Mouse (Mus musculus): ENCODE data around the gene Pcyox1. TPM values are rescaled to one million over a fixed set of nuclear protein-coding genes. Genes with fewer than 3 reads are reported as not detected.

The Pcyox1 gene
- polyA plus RNA-seq, 1 experiment: 0.46 TPM

DNA sequence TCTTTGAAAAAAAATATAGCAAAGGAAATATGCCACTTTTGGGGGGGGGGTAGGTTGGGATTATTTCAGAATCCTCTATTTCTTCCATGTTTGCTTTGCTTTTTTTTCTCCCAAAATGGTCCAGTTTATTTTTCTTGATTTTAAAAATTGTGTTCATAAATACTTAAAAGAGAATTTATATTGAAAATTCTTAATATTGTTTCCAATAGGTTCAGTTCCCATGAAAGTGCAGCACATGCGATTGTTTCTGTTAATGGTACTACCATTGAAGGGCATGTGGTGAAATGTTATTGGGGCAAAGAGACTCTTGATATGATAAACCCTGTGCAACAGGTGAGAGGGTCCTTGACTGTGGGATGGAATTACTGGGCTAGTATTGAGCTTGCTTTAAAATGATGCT, 29.4 kb upstream of the Pcyox1 start, which contains the start of gene Gm44790:
Gene Gm44790, plus strand, starts transcription at position 301 of the 400 bp plus-strand sequence.
- no peak within 1 kb of the TSS for H3K4me3 ChIP-seq (replicated peaks)
- TF ChIP-seq TAL1 (IDR thresholded peaks at IDR 0.05; ENCODE audit: low read length) (no peak), GATA1 (IDR thresholded peaks at IDR 0.05; ENCODE audit: low read length) (no peak)
- peaks cover 59% of the 10 kb centered on the region for H3K36me3 ChIP-seq (ENCODE audit: control insufficient read depth)
- H3K27me3 ChIP-seq (ENCODE audit: control insufficient read depth): no peaks in the 10 kb centered on the region
- H3K4me1 ChIP-seq (ENCODE audit: control insufficient read depth): no peaks in the 10 kb centered on the region
- H3K9me3 ChIP-seq (ENCODE audit: control insufficient read depth, low read length): no peaks in the 10 kb centered on the region

DNA sequence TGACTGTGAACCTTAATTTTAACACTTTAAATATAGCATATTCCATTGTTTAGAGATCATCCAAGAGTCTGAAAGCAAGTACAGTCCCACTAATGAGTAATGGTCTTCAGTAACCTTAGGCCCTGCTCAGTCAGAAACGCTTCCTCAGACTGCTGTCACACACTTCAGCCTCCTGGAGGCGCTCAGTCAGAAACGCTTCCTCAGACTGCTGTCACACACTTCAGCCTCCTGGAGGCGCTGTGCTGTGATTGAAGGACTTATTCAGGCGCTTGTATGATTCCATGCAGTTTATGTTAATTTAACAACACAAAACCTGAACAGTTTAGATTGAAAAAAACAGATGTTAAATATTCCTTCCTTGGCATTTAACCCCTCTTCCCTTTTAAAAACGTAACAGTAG, 23.5 kb upstream of the Pcyox1 start:
- no peak for TF ChIP-seq TAL1 (IDR thresholded peaks at IDR 0.05; ENCODE audit: low read length)
- no peak for TF ChIP-seq GATA1 (IDR thresholded peaks at IDR 0.05; ENCODE audit: low read length)
- H3K36me3 ChIP-seq (ENCODE audit: control insufficient read depth): peaks cover 73% of the 10 kb centered on the region
- H3K9me3 ChIP-seq (ENCODE audit: control insufficient read depth, low read length): no peaks in the 10 kb centered on the region
- H3K27me3 ChIP-seq (ENCODE audit: control insufficient read depth): no peaks in the 10 kb centered on the region
- H3K4me1 ChIP-seq (ENCODE audit: control insufficient read depth): no peaks in the 10 kb centered on the region
- H3K4me3 ChIP-seq (replicated peaks): no peak overlapping the region

DNA sequence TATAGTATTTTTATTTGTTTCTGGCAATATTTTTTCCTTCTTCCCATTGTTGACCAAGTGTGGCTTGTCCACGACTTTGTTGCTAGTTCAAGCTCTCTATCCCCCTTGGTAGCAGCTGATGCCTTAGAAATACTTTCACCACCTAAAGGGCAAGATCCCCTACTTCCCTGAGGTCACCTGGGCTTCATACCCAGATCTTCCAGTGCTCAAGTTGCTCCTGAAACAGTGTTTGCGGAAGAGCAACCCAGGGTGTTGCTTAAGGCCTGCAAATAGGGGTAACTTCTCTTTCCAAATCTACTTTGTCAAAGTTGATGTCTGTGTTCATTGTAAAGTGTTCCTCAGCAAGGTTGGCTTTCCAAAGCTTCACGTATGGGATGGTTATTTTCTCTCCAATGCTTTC, 22.3 kb upstream of the Pcyox1 start:
- Histone ChIP-seq H3K9me3 (ENCODE audit: control insufficient read depth, low read length) (no peaks in the 10 kb centered on the region), H3K27me3 (ENCODE audit: control insufficient read depth) (no peaks in the 10 kb centered on the region), H3K4me3 (replicated peaks) (no peak overlapping the region), H3K4me1 (ENCODE audit: control insufficient read depth) (no peaks in the 10 kb centered on the region), H3K36me3 (ENCODE audit: control insufficient read depth) (peaks cover 68% of the 10 kb centered on the region)
- TF ChIP-seq GATA1 (IDR thresholded peaks at IDR 0.05; ENCODE audit: low read length): no peak
- no peak for TF ChIP-seq TAL1 (IDR thresholded peaks at IDR 0.05; ENCODE audit: low read length)

DNA sequence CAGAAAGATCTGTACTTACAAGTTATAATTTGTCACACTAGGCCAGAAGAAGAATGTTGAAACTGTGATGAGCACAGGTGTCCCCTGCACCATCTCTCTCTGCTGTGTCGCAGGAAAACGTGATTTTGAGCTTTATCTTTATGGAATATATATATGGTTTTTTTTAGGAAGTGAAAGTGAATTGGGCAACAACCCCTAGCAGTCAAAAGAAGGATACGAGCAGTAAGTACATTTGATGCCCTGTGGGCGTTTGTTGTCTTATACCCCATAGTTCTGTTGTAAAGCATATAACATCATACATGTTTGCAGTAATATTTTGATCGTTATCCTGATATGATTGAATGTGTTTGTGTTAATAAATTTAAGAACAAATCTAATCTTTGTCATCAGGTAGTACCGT, 21.8 kb upstream of the Pcyox1 start:
- no peaks in the 10 kb centered on the region for H3K27me3 ChIP-seq (ENCODE audit: control insufficient read depth)
- TF ChIP-seq TAL1 (IDR thresholded peaks at IDR 0.05; ENCODE audit: low read length) (no peak), GATA1 (IDR thresholded peaks at IDR 0.05; ENCODE audit: low read length) (no peak)
- no peaks in the 10 kb centered on the region for H3K9me3 ChIP-seq (ENCODE audit: control insufficient read depth, low read length)
- H3K4me3 ChIP-seq (replicated peaks): no peak overlapping the region
- peaks cover 67% of the 10 kb centered on the region for H3K36me3 ChIP-seq (ENCODE audit: control insufficient read depth)
- no peaks in the 10 kb centered on the region for H3K4me1 ChIP-seq (ENCODE audit: control insufficient read depth)

DNA sequence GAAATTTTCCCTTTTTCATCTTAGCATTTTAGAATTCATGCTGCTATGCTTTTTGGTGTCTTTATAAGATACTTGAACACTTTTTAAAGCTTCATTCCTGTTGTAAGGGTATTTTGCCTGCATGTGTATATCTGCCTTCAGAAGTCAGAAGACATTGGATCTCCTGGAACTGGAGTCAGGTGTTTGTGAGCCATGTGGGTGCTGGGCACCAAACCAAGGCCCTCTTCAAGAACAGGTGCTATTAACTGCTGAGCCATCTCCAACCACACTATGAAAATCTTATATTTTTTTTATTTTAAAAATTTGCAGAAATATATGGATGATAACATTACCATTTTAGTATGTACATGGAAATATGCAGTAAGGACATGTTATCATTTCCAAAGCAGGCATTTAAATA, 9.4 kb upstream of the Pcyox1 start:
- no peaks in the 10 kb centered on the region for H3K9me3 ChIP-seq (ENCODE audit: control insufficient read depth, low read length)
- TF ChIP-seq GATA1 (IDR thresholded peaks at IDR 0.05; ENCODE audit: low read length): no peak
- no peak for TF ChIP-seq TAL1 (IDR thresholded peaks at IDR 0.05; ENCODE audit: low read length)
- H3K4me1 ChIP-seq (ENCODE audit: control insufficient read depth): peaks cover 29% of the 10 kb centered on the region
- H3K36me3 ChIP-seq (ENCODE audit: control insufficient read depth): peaks cover 13% of the 10 kb centered on the region
- no peaks in the 10 kb centered on the region for H3K27me3 ChIP-seq (ENCODE audit: control insufficient read depth)
- H3K4me3 ChIP-seq (replicated peaks): no peak overlapping the region

DNA sequence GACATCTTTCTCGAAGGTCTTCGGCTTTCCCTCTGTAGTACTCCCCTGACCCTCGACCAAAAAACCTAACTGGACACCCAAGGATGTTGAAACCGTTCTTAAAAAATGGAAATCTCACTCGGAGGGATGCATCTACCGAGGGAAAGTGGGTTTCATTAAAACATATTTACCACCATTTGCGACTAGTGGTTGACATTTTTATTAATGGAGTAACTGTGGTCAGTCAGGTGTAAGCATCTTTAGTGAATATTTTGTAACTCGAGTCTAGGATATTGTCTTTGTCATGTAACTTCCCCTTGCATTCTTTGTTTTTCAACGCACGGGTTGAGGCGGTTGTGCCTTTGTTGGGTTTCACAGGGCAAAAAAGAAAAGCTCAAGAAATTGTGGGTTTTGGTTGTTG, 8.0 kb upstream of the Pcyox1 start:
- H3K9me3 ChIP-seq (ENCODE audit: control insufficient read depth, low read length): no peaks in the 10 kb centered on the region
- H3K4me1 ChIP-seq (ENCODE audit: control insufficient read depth): peaks cover 37% of the 10 kb centered on the region
- TF ChIP-seq GATA1 (IDR thresholded peaks at IDR 0.05; ENCODE audit: low read length): no peak
- no peak for TF ChIP-seq TAL1 (IDR thresholded peaks at IDR 0.05; ENCODE audit: low read length)
- no peaks in the 10 kb centered on the region for H3K27me3 ChIP-seq (ENCODE audit: control insufficient read depth)
- H3K36me3 ChIP-seq (ENCODE audit: control insufficient read depth): peaks cover 13% of the 10 kb centered on the region
- H3K4me3 ChIP-seq (replicated peaks): peak overlapping the region; percentile 90

DNA sequence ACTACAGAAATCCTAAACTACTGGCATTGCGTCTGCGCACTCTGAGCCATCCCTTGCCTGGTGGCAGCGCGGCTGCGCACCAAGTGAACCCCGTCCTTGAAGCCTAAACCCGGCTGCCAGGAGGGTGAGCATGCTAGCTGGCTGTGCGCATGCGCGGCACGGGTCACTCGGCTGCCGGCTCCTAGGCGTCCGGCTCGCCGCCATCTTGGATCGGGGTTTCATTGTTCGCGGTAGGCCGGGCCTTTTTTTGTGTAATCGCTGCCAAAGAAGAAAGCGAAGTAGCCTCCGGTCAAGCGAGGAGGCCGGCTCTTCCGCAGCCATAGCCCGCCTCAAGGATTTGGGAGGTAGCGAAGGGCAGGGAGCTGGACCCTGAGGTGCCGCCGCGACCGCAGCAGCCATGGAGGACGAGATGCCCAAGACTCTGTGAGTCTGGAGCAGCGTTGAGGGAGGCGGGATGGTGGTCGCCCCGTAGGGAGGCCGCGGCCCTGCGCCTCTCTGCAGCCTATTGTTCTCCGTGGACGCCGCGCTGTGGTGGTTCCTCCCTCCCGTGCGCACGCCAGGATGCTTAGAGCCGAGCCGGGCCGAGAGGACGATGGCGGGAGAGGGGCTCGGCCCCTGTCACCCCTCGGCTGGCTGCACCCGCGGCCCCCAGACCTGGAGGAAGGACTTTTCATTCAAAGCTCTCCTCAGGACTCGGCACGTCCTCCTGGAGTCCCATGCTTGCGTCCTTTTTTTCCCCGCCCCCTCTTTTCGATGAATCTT, 7.3 kb upstream of the Pcyox1 start, which contains the start of gene Tia1:
Gene Tia1, plus strand, starts transcription at position 120 of the 762 bp plus-strand sequence.
- peak within 1 kb of the TSS; percentile 90 for H3K4me3 ChIP-seq (replicated peaks)
- H3K9me3 ChIP-seq (ENCODE audit: control insufficient read depth, low read length): no peaks in the 10 kb centered on the region
- peaks cover 37% of the 10 kb centered on the region for H3K4me1 ChIP-seq (ENCODE audit: control insufficient read depth)
- TF ChIP-seq TAL1 (IDR thresholded peaks at IDR 0.05; ENCODE audit: low read length): no peak
- H3K36me3 ChIP-seq (ENCODE audit: control insufficient read depth): peaks cover 13% of the 10 kb centered on the region
- H3K27me3 ChIP-seq (ENCODE audit: control insufficient read depth): peaks cover under 1% of the 10 kb centered on the region

DNA sequence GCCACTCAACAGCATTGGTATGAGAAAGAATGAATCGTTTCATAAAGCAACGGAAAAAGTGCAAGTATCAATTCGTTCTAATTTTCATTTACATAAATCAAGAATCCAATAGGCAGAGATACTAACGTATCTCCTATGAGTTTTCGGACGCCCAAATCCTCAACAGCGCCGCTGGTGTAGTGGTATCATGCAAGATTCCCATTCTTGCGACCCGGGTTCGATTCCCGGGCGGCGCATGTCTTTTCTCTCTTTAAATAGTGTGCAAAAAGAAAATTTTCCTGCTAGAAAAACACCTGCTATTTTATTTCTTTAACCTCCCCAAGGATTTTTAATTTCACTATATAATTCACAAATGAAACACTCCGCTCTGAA, 6.8 kb upstream of the Pcyox1 start:
- Histone ChIP-seq H3K4me1 (ENCODE audit: control insufficient read depth) (peaks cover 37% of the 10 kb centered on the region), H3K27me3 (ENCODE audit: control insufficient read depth) (peaks cover 7% of the 10 kb centered on the region), H3K4me3 (replicated peaks) (peak overlapping the region; percentile 90), H3K9me3 (ENCODE audit: control insufficient read depth, low read length) (no peaks in the 10 kb centered on the region), H3K36me3 (ENCODE audit: control insufficient read depth) (peaks cover 13% of the 10 kb centered on the region)
- TF ChIP-seq TAL1 (IDR thresholded peaks at IDR 0.05; ENCODE audit: low read length) (no peak), GATA1 (IDR thresholded peaks at IDR 0.05; ENCODE audit: low read length) (no peak)

DNA sequence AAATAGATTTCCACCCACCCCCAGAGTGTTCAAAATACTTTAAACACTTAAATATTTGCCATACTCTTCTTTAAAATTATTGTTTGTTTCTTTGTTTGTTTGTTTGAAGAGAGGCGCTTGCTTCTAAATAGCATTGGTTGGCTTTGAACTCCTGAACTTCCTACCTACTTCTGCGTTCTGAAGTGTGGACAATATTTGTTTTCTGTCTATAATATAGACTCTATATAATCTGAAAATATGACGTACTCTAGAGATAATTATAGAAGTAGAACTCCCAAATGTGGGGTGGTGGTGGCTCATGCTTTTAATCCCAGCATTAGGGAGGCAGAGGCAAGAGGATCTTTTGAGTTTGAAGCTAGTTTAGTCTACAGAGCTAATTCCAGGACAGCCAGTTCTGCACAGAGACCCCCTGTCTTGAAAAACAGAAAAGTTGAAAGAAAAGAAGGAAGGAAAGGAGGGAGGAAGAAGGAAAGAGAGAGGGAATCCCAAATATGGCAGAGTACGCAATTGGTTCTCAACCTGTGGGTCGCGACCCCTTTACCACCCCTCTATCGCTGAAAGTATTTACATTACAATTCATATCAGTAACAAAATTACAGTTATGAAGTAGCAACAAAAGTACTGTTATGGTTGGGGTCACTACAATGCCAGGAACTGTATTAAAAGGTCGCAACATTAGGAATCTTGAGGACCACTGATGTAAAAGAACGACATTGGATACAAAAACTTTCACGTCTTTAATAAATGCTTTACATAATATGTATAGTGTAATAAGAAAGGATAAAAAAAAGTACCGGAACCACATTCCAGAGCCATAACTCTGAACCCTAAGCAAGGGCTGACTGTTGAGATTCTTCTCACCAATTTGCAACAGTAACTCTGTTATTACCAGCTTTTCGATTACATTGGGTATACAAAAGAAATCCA, 6.0 kb upstream of the Pcyox1 start:
- peaks cover 10% of the 10 kb centered on the region for H3K36me3 ChIP-seq (ENCODE audit: control insufficient read depth)
- H3K27me3 ChIP-seq (ENCODE audit: control insufficient read depth): peaks cover 13% of the 10 kb centered on the region
- H3K4me1 ChIP-seq (ENCODE audit: control insufficient read depth): peaks cover 40% of the 10 kb centered on the region
- peak overlapping the region; percentile 90 for H3K4me3 ChIP-seq (replicated peaks)
- no peaks in the 10 kb centered on the region for H3K9me3 ChIP-seq (ENCODE audit: control insufficient read depth, low read length)
- TF ChIP-seq TAL1 (IDR thresholded peaks at IDR 0.05; ENCODE audit: low read length) (no peak), GATA1 (IDR thresholded peaks at IDR 0.05; ENCODE audit: low read length) (no peak)

All from erythroblast, embryonic 14.5 days (primary cell).